Mouse (Mus musculus) heart, adult 18-20 months (tissue): ENCODE data around the gene Ift88. TPM values are rescaled to one million over a fixed set of nuclear protein-coding genes. Genes with fewer than 3 reads are reported as not detected.

ENCODE experiments used
- total RNA-seq, 2 experiments: library from RNA; stranded (reverse); gene quantifications; 2 replicates each; pipeline ENCODE4 v1.2.3; 2021

Gene Ift88
- total RNA-seq, 2 experiments from 2014 or later, result 3.9 to 5.2 TPM

Other genes starting within 250 kb of the Ift88 start
- 1 to 10 TPM; 5.1 to 8.3 TPM for gene Cryl1, start 25.5 kb upstream of the Ift88 start, total RNA-seq
- gene Il17d, start 100.7 kb downstream of the Ift88 start, total RNA-seq, result 1 to 10 TPM; 2.3 to 4.3 TPM
- gene Eef1akmt1, start 147.6 kb downstream of the Ift88 start, total RNA-seq, result 10 to 100 TPM; 36.6 to 38.3 TPM
- gene Xpo4, start 241.4 kb downstream of the Ift88 start, total RNA-seq, result 10 to 100 TPM; 11.3 to 11.6 TPM